Mouse (Mus musculus) stomach, embryonic 14.5 days (tissue): ENCODE data around the gene Zfp874a. TPM values are rescaled to one million over a fixed set of nuclear protein-coding genes. Genes with fewer than 3 reads are reported as not detected.

Experiments used
- ATAC-seq: fragments of 200-750 bp; cut with Nextera tagmentation; 2 replicates; pipeline ENCODE4 v1.8.0; 2017; ENCODE audit warnings: low read depth, moderate TSS enrichment; ENCODE audit not compliant: insufficient number of reproducible peaks, insufficient read depth, low FRiP score
- H3K27ac ChIP-seq: fragments of 300-500 bp; sonication (generic); 2 replicates; pipeline ENCODE4 v1.5.1; 2014; ENCODE audit warnings: mild to moderate bottlenecking, low read length, moderate library complexity, mixed read lengths
- H3K27me3 ChIP-seq: fragments of 300-500 bp; sonication (generic); 2 replicates; pipeline ENCODE4 v1.6.1; 2014; ENCODE audit warnings: low read length, control low read depth, mixed read lengths; ENCODE audit not compliant: control insufficient read depth, insufficient read depth
- H3K36me3 ChIP-seq: fragments of 300-500 bp; sonication (generic); 2 replicates; pipeline ENCODE4 v1.6.1; 2014; ENCODE audit warnings: mild to moderate bottlenecking, control low read depth, low read length, moderate library complexity, mixed read lengths; ENCODE audit not compliant: control insufficient read depth, insufficient read depth
- H3K4me1 ChIP-seq: fragments of 300-500 bp; sonication (generic); 2 replicates; pipeline ENCODE4 v1.6.1; 2014; ENCODE audit warnings: low read length, control low read depth, mixed read lengths; ENCODE audit not compliant: control insufficient read depth, insufficient read depth
- H3K4me2 ChIP-seq: fragments of 300-500 bp; sonication (generic); replicated peaks from 2 replicates; pipeline ENCODE4 v1.6.1; 2014; ENCODE audit warnings: low read depth, low read length, control low read depth
- H3K4me3 ChIP-seq: fragments of 300-500 bp; sonication (generic); 2 replicates; pipeline ENCODE4 v1.5.1; 2014; ENCODE audit warnings: low read depth, low read length, control low read depth
- H3K9ac ChIP-seq: fragments of 300-500 bp; sonication (generic); replicated peaks from 2 replicates; pipeline ENCODE4 v1.6.1; 2014; ENCODE audit warnings: low read depth, mild to moderate bottlenecking, control low read depth, low read length, moderate library complexity, mixed read lengths
- H3K9me3 ChIP-seq: fragments of 300-500 bp; sonication (generic); 2 replicates; pipeline ENCODE4 v1.6.1; 2016; ENCODE audit warnings: low read depth, low read length, control low read depth; ENCODE audit not compliant: control insufficient read depth
- WGBS: fragments of 180-500 bp; shearing (Covaris S2); extraction: QIAGEN DNeasy Blood & Tissue Kit; methylation state at CpG from one replicate; pipeline ENCODE4 v1.1.7; 2014; 5-methylcytosine and 5-hydroxymethylcytosine counted together
- polyA plus RNA-seq: library from polyadenylated mRNA; unstranded; fragments of >200 nt; fragmentation: Nextera tagmentation; extraction: Ambion mirVana; gene quantifications from 2 replicates; pipeline ENCODE4 v1.2.1, GENCODE M21; 2014

The Zfp874a gene
- polyA plus RNA-seq = 11.2 TPM in 2 replicates

DNA sequence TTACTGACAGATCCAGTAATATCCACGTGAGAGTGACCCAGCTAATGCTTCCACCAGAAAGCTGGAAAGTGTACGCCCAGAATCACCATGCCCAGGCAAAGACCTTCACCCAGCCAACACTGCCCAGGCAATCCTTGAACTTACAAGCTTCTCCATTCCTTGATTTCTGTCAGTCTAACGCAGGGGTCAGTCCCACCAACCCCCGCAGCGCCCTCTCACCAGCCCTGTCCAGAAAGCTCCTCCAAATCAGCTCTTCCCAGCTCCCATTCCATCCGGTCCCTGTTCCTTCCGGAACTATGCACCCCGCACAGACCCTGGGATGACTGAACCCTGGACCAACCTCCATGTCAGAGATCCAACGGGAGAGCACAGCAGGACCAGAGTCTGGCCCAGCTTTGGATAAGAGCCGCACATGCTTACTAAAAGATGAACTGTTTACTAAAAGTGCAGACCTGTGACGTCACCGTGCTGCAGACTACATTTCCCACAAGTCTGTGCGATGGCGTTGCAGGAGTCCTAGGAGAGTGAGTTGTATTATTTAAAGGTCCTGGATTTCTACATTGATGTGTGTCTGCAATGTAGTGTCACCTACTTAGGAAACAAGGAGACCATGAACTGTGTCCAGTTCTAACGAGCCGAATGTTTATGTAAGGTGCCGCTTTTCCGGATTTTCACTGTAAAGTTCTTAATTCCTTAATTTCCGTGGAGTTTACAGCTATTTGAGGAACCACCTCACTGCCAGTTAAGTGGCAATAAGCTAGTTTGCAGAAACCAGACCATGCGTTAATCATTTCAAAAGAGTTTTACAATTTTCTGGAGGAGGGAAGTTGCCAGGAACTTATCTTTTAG lies at the start of gene Zfp874a:
Zfp874a (minus strand) TSS at position 453 of the 849 bp plus-strand sequence.
- Histone ChIP-seq H3K4me1 (no peaks in the 10 kb centered on the region), H3K4me3 (peak within 1 kb of the TSS; percentile 52), H3K9ac (peak within 1 kb of the TSS; percentile 36), H3K27me3 (no peaks in the 10 kb centered on the region), H3K36me3 (peaks cover 6% of the 10 kb centered on the region; the same call in 1 of the 2 replicates), H3K27ac (peak within 1 kb of the TSS; percentile 10; the same call in 1 of the 2 replicates), H3K4me2 (peak within 1 kb of the TSS; percentile 60), H3K9me3 (no peaks in the 10 kb centered on the region)
- ATAC-seq = peak; percentile 96
- under 1% methylated on average over 20 of the region's 20 CpGs for WGBS

DNA sequence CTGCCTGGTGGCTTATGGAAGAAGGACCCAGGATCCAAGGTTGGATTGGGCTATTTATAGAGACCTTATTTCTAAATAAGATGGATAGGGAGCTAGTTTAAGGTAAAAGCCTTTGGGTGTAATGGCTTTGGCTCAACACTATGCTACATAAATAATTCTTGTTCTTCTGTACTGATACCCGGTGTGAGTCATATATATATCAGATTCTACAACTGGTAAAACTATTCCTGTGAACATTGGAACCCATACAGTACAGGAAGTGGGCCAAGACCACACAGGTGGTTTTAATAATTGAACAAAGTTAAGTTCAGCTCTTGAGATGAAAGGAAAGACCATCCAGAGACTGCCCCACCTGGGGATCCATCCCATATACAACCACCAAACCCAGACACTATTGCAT lies 49.5 kb upstream of the Zfp874a start:
- Histone ChIP-seq H3K9me3 (peaks cover 2% of the 10 kb centered on the region; the same call in 1 of the 2 replicates), H3K36me3 (no peaks in the 10 kb centered on the region), H3K27ac (no peak overlapping the region), H3K4me3 (no peak overlapping the region), H3K9ac (no peak overlapping the region), H3K4me1 (no peaks in the 10 kb centered on the region), H3K27me3 (no peaks in the 10 kb centered on the region), H3K4me2 (0 out of 2 replicates have a peak overlapping the region, but pooled peaks have one; percentile 72)
- ATAC-seq = no peak
- WGBS = 81% methylated on average over 1 of the region's 1 CpGs

DNA sequence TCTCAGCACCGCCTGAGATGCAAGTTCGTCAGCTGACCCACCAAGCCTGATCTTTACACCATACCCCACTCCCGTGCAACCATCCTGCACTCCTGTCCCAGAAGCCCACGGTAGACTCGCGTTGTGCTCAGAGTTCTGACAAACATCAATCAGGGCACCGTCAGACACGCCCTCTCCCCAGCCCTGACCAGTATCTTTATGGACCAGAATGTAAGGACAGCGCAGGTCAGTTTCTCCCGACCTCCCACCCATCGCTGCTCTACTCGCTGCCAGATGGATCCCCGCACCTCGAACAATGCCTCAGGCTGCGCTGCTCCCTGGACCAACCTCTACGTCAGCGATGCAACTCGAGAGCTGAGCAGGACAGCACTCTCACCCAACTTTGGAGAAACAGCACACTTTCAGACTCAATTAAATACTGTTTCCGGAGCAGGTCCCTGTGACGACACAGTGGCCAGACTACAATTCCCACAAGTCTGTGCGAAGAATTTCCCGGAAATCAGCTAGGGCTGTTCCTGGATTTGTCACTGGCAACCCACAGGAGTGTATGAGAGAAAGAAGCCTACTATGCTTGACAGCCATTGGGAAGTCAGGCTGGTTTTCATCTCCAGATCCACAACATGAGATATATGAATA lies 48.8 kb upstream of the Zfp874a start, which contains the start of gene Zfp58:
Zfp58 (minus strand) TSS at position 472 of the 636 bp plus-strand sequence.
- 1% methylated on average over 22 of the region's 22 CpGs for WGBS
- Histone ChIP-seq H3K27ac (peak within 1 kb of the TSS; percentile 40; the same call in 1 of the 2 replicates), H3K9me3 (peaks cover 2% of the 10 kb centered on the region; the same call in 1 of the 2 replicates), H3K27me3 (no peaks in the 10 kb centered on the region), H3K4me3 (peak within 1 kb of the TSS; percentile 67), H3K4me1 (no peaks in the 10 kb centered on the region), H3K9ac (peak within 1 kb of the TSS; percentile 55), H3K4me2 (peak within 1 kb of the TSS; percentile 72), H3K36me3 (no peaks in the 10 kb centered on the region)
- peak; percentile 95 for ATAC-seq

DNA sequence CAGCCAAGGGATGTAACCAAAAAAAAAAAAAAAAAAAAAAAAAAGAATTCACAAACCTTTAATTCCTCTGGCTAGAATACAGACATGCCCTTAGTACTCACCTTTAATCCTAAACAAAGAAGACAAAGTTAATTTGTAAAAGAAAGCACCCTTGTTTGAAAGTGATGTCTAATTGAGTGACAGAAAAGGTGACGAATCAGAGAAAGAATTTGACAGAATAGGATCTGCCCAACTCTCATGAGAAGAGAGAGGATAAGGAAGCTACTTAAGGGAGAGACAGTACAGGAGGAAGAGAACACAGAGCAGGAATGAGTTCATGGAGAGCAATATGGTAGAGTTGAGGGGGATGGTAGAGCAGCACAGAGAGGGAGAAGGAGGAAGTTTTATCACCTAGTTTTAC lies 44.2 kb upstream of the Zfp874a start:
- ATAC-seq = no peak
- WGBS = 95% methylated on average over 1 of the region's 1 CpGs
- Histone ChIP-seq H3K36me3 (peaks cover 29% of the 10 kb centered on the region), H3K27me3 (no peaks in the 10 kb centered on the region), H3K9me3 (peaks cover 18% of the 10 kb centered on the region), H3K9ac (no peak overlapping the region), H3K4me1 (no peaks in the 10 kb centered on the region), H3K4me3 (no peak overlapping the region), H3K27ac (no peak overlapping the region), H3K4me2 (no peak overlapping the region)

DNA sequence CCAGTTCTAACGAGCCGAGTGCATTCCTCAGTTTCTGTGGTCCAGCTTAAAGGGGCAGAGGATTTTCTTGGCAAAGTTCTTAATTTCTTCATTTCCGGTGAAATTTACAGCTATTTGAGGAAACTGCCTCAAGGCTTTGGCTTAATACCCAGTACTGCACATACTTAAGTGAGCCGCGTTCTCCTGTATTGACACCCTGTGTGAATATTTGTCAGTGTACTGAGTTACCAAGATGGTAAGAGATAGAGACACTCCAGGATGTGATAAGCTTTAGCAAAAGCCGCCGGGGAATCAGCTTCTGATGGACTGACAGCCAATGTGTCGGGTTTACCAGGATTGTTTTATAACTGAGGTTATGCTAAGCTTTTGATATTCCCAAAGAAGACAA lies 33.0 kb upstream of the Zfp874a start:
- WGBS = 35% methylated on average over 8 of the region's 8 CpGs
- H3K9me3 ChIP-seq = no peaks in the 10 kb centered on the region
- H3K4me1 ChIP-seq = no peaks in the 10 kb centered on the region
- no peak overlapping the region for H3K27ac ChIP-seq
- peak overlapping the region; percentile 48 for H3K4me2 ChIP-seq
- H3K27me3 ChIP-seq = no peaks in the 10 kb centered on the region
- peaks cover 5% of the 10 kb centered on the region; the same call in 1 of the 2 replicates for H3K36me3 ChIP-seq
- peak overlapping the region; percentile 55 for H3K4me3 ChIP-seq
- ATAC-seq = peak; percentile 54; the same call in 1 of the 2 replicates
- H3K9ac ChIP-seq = no peak overlapping the region

DNA sequence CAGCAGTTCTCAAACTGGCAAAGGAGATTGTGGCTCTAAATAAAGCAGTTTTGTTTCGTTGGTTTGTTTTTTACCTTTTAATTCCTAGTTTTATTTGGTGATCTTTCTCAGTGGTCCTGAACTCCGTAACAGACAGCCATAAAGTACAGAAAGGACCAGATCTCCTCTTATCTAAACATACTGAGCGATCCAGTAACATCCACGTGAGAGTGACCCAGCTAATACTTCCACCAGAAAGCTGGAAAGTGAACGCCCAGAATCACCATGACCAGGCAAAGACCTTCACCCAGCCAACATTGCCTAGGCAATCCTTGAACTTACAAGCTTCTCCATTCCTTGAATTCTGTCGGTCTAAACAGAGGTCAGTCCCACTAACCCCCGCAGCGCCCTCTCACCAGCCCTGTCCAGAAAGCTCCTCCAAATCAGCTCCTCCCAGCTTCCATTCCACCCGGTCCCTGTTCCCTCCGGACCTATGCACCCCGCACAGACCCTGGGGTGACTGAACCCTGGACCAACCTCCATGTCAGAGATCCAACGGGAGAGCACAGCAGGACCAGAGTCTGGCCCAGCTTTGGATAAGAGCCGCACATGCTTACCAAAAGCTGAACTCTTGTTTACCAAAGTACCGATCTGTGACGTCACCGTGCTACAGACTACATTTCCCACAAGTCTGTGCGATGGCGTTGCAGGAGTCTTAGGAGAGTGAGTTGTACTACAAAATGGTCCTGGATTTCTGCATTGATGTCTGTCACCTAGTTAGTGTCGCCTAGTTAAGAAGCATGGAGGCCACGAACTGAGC lies 32.4 kb upstream of the Zfp874a start, which contains the start of gene Zfp874b:
Zfp874b (minus strand) TSS at position 634 of the 799 bp plus-strand sequence.
- ATAC-seq = peak; percentile 93
- 0 out of 2 replicates have a peak, but pooled peaks cover 2% of the 10 kb centered on the region for H3K36me3 ChIP-seq
- no peaks in the 10 kb centered on the region for H3K4me1 ChIP-seq
- peak within 1 kb of the TSS; percentile 55 for H3K4me3 ChIP-seq
- H3K9me3 ChIP-seq = no peaks in the 10 kb centered on the region
- no peak within 1 kb of the TSS for H3K27ac ChIP-seq
- H3K4me2 ChIP-seq = peak within 1 kb of the TSS; percentile 48
- WGBS = 4% methylated on average over 20 of the region's 20 CpGs
- H3K9ac ChIP-seq = peak within 1 kb of the TSS; percentile 31; the same call in 1 of the 2 replicates
- no peaks in the 10 kb centered on the region for H3K27me3 ChIP-seq

DNA sequence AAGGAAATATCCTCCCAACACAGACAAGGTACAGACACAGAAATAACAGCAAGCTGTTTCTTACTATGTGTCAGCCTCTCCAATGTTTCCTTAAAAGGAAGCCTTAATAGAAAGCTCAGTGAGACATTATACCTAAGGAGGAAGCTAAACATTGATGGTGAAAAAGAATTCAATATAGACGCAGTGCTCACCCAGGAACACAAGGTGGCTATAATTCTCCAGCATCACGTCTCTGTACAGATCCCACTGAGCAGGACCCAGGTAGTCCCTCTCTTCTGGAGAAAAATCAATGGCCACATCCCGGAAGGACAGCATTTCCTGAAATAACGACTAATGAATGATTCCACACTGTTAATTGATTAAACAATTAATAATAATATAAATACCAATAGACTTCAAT lies 30.1 kb upstream of the Zfp874a start:
- WGBS = 60% methylated on average over 4 of the region's 4 CpGs
- H3K9me3 ChIP-seq = no peaks in the 10 kb centered on the region
- H3K4me2 ChIP-seq = no peak overlapping the region
- H3K27me3 ChIP-seq = no peaks in the 10 kb centered on the region
- H3K4me1 ChIP-seq = no peaks in the 10 kb centered on the region
- no peak overlapping the region for H3K9ac ChIP-seq
- no peak overlapping the region for H3K27ac ChIP-seq
- H3K36me3 ChIP-seq = no peaks in the 10 kb centered on the region
- ATAC-seq = no peak
- H3K4me3 ChIP-seq = no peak overlapping the region

DNA sequence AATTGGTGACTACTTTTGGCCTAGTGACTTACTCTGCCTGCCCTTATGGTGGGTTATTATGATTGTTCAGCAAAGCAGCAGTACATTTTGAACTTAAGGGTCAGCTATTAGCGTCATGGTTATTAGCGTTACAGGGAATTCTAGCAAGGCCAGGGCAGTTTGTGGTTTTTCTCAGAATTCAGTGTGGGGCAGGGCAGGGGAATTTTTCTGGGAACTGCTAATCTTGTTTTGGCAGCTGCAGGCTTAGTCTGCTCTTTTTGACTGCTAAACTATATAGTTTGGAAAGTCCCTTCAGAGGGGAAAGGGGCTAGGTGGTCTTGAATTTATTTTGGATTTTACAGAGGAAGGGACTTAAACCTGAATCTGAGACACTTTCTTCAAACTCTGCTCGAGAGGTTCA lies 17.9 kb upstream of the Zfp874a start:
- 93% methylated on average over 3 of the region's 3 CpGs for WGBS
- Histone ChIP-seq H3K9ac (no peak overlapping the region), H3K36me3 (no peaks in the 10 kb centered on the region; the same call in 1 of the 2 replicates)

More for the DNA sequence above, 17.9 kb upstream of the Zfp874a start:
- H3K27ac ChIP-seq = no peak overlapping the region
- no peaks in the 10 kb centered on the region for H3K4me1 ChIP-seq
- no peaks in the 10 kb centered on the region for H3K9me3 ChIP-seq
- H3K4me2 ChIP-seq = no peak overlapping the region
- H3K4me3 ChIP-seq = no peak overlapping the region
- H3K27me3 ChIP-seq = no peaks in the 10 kb centered on the region
- ATAC-seq = no peak
